Mouse (Mus musculus) erythroid progenitor cell, adult 5-6 weeks (primary cell): Measurements from ENCODE around the gene Chn2. TPM values are rescaled to one million over a fixed set of nuclear protein-coding genes. Genes with fewer than 3 reads are reported as not detected.
"Not testable (repeated sequence)": the region's sequence is repeated elsewhere in the genome, so short reads cannot be mapped to it uniquely, and the experiment has no call there.

Experiments
- ATAC-seq: replicated peaks from 2 replicates; pipeline ENCODE4 v1.8.0; 2016; ENCODE audit warnings: moderate number of reproducible peaks, mild to moderate bottlenecking, moderate TSS enrichment, inconsistent platforms; ENCODE audit not compliant: poor library complexity, low FRiP score, severe bottlenecking
- total RNA-seq, 2 experiments: library from RNA; stranded (forward) in 1 of 2; stranded (reverse) in 1 of 2; fragments of 150-400 nt in 1 of 2; fragments of 186-747, 209-891 nt in 1 of 2; gene quantifications; 2 replicates each; pipeline versions ENCODE4 v1.2.3 to v1.2.4; 2015 to 2017; ENCODE audit warnings: low replicate concordance in 2 of 2

The Chn2 gene
- total RNA-seq, 2 experiments from 2014 or later, result 4.8 to 6.7 TPM

DNA sequence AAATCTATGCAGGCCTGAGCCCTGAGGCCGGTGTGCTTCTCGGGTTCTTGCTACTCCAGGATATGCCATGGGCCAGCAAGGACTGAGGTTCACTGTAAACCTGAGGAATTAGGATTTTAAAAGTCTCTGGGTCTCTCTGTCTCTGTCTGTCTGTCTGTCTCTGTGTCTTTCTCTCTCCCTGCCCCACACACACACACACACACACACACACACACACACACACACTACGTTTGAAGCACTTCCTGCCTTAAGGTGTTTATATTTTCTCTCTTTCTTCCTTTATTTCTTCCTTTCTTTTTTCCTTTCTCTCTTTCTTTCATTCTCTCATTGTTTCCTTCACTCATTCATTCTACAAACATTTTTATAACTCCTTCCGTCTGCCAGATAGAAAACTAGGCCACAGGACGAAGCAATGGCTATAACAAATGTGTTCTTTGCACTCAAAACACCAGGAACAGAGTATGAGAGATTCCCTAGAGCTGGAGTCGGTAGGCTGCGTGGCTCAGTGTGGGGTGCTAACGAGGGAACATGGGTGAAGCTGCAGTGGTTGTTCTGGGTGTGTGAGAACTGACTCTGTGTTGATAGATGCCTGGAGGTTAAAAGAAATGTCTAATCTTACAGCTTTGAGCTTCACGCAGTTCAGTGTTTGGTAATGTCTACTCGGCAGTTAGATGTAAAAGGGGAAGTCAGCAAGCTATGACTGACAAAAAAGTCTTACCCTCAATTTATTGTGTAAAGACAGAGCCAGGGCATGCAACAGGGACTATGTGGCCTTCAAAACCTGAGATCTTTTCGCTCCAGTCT, 103.7 kb downstream of the Chn2 start:
- no peak for ATAC-seq

DNA sequence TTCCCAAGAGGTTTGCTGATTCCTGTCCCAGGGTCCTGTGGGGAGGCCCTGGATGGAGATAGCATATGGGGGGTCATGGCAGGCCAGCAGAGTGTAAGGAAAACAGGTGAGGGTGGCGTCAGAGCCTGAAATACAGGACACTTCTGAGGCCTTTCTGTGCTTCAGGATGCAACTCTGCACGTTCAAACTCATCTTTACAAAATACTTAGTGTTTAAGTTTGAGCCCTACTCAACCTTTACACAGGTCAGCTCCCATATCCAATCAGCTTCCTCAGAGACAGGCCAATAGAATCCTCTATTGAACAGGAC, 104.3 kb downstream of the Chn2 start:
- no peak for ATAC-seq

DNA sequence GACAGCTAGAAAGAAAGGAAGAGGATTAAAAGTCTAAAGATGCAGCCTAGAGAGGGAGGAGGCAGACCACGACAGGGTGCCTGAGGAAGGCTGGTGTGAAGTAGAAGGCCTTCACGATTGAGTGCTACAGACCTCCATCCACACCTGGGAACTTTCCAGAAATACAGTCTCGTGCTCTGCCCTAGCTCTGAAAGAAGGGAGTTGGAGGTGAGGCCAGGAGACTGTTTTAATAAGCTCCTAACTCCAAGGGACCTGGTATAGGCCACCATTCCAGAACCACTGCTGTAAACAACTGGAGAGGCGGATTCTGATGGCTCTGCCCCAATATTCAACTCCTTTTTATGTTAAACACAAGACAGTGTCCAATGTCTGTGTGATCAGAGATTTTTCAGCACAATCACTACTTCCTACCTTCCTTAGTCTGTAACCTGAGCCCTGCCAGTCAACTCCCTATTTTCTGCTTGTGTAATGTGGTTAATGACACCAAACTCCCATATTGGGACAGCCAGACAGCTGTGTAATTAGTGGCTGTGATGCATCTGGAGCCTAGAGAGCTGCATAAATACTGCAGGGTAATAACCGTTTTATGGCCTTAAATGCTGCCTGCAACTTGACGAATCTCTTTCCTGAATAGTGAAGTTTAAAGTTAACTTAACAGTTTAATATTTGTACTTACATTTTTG, 109.6 kb downstream of the Chn2 start:
- no peak for ATAC-seq

DNA sequence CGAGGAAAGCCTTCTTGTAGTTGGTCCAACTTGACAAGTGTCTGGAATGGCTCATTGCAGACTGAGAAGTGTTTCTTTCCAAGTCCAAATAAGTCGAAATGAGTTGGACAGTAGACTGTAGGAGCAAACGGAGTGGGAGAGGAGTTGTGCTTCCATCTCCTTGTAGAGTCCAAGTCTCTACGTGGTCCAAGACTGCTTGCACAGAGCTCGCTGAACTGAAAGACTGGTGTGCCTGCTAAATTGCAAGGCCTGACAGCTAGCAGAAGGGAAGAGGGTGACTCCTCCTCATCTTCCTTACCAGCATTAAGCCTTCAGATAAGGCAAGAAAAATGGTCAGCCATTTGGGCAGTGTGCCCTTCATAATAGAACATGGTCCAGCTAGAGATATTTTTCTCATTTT, 111.5 kb downstream of the Chn2 start:
- no peak for ATAC-seq

DNA sequence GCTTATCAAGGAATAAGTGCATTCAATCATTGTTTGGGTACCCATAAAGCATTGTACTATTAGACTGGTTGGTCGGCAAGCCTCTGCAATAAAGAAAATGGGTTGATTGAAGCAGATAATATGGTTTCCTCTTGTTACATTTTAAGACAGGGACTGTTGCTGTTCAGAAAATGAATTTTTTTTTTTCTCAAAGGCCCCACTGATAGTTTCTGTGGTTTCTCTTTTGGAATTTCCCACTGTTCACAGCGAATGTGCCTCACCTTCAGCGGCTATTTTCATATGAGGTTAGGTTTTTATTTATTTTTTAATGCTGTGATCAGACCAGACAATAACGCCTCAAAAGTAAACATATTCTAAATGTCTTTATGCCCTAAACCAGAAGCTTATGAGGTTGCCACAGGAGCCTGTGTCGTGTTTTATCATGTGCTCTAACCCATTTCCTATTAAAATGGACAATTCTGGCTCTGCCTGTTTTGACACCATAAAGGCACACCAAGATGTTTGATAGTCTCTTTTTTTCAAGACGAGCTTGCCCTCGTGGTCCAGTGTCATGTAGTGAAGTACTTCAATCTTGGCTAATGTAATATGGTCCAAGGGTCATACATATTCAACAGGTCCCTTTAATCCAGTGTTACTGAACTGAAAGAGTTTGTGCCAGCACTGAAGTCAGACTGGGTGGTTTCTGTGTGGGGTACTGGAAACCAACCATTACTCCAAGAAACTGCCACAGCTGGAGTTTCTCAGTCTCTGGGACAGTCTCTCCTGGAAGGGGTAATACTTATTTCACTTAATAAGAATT, 112.3 kb downstream of the Chn2 start:
- ATAC-seq, result no peak

DNA sequence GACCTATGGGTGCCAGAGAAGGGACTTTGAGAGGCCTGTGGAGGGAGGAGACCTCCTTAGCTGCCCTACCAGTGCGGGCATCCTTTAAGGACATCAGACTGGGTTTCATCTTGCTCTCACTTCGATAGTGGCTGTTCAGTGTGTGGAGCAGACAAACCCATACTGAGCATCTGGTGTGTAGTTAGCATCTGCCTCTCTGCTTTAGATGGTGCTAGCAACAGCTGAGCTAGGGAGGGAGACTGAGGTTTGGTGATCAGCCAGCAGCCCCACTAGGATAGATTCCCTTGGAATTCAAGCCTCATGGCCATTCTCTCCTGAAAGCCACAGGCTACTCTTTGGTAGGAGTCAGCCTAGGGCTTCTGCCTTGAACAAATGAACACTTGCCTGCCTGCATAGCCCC, 117.7 kb downstream of the Chn2 start:
- ATAC-seq, result no peak

DNA sequence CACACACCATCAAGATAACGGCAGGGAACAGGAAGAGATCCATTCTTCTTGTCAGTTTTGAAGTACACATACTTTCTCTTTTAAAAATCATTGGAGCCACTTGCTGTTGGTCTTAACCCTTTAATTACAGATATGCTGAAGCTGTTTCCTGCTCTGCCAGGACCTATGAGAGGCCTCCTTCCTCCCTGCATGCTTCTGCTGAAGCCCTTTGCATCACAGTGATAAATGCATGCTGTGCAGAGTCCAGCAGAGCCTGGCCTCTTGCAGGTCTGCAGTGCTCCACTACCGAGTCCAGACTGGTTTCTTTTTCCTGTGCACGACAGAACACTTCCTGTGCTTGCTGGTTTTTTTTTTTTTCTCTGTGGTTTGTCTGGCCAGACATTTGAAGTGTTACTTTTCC, 119.0 kb downstream of the Chn2 start:
- ATAC-seq, result no peak

DNA sequence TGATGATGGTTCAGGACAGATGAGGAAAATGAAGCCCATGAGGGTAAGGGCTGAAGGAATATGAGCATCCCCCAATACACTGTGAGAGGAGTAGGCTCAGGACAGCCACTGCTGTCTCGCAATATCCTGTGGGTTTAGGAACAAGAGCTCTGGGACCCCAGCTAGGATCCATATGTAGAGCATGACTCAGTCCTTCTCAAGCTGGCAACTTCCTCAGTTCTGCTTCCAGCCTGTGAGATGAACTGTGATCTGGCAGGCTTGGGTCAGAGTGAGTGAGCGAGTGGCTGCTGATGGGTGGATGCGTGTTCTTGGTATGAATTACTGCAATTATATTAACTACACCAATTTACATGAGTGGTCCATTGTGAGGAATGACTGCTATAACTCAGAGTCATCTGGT, 121.3 kb downstream of the Chn2 start:
- ATAC-seq, result no peak

DNA sequence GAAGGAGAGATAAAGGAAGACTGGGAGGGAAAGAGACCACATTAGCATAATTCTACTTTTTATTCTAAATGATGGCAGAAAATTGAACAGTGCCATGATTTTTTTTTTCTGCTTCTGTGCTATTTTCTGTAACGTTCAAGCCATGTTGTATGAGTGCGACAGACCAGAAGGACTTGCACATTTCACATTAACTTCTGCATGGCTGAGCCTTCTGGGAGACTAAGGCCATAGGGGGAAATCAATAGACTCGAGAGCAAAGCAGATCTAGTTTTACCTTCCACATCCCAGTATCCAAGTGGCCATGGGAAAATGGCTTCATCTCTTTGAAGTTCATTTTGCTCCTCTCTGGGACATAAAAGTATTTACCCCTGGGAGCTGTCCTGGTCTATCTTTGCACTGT, 121.9 kb downstream of the Chn2 start:
- ATAC-seq, result no peak

DNA sequence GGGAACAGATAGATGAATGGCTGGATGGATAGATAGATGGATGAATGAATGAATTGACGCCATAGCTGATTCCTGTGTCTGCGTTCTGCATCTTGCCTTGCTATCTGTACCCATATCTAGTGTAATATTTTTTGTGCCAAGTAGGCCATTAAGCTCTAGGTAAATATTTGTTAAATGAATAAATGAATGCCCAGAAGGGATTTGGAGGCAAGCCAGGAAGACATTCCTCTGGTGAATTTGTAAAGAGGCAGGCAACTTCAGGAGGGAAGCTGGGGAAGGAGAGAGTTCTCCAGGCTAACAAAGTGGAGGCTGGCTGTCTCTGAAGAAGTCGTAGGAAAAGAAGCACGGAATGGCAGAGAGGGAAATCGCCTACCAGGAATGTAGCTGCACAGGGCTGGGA, 123.0 kb downstream of the Chn2 start:
- ATAC-seq, result no peak

DNA sequence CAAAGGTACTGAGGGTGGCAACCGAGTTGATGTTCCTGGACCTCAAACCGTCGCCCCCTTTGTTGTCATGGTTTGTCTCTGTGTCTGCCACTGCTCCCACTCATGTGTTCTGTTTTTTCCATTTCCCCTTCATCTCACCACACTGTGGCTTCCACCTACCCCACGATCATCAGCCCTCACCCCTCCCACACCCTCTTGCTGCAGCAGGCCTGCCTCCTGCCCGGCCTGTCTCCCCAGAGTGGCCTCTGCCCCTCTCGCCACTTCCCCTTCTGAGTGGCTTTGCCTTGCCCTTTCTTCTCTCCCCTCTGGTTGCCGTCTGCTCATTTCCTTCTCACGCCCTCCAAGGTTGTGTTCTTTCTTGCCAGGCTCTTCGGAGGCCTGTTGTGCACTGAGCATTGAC, 123.4 kb downstream of the Chn2 start:
- no peak for ATAC-seq

DNA sequence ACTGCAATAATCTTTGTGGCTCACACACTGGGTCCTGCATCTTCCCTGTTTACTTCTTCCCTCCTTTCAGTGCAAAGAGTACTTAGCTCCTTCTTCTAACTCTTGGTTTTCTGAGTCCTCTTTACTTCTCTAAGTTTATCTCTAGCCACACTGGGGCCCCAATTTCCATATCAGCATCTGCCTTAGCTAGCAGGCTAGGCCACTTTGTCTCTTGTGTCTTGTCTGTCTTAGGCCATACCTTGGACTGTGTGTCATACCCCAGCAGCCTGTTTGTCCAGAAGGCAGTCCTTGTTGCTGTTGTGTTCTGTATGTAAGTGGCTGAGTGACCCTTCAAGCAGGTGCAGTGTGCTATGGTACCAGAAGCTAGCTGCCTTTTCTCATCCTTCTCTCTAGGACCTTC, 124.3 kb downstream of the Chn2 start:
- no peak for ATAC-seq

DNA sequence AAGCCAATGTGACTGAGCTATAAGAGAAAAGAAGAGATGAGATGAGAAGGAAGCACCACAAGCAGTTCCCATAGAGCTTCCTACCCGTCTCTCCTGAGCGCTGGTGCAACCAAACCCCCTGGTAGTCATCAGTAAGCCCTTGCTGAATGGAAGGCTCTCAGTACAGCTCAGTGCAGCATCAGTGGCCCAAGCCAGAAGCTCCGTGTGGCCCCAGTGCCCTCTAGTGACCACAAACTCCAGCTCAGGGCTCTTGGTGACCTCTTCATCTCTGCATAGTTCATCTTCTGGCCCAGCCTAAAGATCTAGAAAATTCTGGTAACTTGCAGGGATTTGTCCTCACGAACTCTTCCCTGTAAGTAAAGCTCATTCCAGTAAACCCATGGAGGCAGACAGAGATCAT, 125.4 kb downstream of the Chn2 start:
- ATAC-seq, result no peak

DNA sequence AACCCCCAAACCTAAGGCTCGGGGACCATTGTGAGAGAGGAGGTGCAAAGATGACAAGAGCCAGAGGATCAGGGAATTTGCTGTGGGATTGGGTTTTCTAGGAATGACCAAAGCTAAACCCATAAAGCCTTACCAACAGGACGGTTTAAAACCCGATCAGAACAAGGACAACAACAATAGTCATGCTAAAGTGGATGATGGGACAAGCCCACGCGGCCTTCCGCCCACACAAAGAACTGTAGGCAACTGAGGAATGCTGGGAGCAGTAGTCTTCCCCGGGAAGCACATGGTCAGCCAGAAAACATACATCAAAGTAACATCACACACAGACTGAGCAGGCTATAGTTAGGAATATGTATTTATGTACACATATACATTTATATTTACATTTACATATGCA, 125.9 kb downstream of the Chn2 start:
- no peak for ATAC-seq

DNA sequence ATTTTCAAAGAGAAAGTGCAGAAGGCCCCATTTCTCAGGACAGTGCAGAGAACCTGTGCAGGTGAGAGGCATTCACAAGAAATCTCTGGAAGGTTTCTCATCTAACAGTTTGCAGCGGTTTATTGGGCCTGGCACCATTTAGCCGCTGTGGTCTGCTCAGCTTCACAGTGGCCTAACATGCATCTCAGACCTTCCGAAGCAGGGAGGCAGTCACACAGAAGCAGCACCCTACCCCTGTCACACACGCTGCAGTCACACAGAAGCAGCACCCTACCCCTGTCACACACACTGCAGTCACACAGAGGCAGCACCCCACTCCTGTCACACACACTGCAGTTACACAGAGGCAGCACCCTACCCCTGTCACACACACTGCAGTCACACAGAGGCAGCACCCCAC, 126.5 kb downstream of the Chn2 start:
- ATAC-seq, result no peak

DNA sequence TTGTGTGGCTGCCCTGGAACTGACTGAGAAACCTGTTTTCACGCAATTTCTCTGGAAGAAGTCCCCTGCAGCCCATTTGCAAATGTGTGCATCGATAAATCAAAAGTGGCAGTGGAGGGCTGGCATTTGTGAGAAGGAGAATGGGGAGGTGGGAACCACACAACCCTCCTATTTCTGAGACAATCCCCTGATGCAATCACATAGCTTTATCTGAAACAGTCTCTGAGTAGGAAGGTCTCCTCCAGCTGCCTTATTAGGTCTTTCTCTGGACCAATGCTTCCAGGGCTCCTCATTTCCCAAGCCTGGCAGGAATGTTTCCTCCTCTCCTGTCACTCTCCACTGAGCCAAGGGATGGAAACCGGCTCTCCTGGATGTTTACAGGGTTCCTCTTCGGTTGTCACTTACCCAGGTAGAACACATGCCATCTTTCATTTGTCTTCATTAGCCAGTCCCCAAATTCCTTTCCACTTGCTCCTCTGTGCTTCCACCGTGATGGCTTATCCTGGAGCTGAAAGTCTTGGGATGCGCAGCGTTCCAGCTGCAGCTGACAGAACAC, 127.7 kb downstream of the Chn2 start:
- no peak for ATAC-seq

DNA sequence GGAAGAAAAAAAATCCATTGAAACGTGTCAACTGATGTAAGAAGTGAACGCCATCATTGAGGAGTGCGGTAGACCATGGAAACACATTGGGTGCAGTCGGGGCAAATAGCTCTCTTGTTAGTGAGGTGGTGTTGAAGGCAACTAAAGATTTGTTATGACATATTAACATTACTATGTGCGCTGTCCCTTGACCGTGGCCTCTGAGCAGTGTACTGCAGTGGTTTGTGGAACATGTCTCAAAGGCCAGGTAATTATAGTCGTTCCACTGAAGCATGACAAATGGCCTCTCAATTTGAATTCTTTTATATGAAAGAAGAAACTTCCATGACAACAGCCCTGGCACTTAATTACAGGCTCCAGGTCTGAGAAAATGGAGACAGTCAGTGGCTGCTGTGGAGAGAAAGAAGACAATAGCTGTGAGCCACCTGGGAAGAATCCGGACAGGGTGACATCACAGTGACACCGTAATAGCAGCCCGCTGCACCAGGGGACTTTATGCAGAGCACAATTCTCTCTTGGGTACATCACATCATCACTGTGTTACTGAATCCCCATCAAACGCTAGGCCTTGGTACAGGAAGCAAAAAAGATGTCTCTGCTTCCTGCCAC, 131.0 kb downstream of the Chn2 start:
- ATAC-seq, result no peak

DNA sequence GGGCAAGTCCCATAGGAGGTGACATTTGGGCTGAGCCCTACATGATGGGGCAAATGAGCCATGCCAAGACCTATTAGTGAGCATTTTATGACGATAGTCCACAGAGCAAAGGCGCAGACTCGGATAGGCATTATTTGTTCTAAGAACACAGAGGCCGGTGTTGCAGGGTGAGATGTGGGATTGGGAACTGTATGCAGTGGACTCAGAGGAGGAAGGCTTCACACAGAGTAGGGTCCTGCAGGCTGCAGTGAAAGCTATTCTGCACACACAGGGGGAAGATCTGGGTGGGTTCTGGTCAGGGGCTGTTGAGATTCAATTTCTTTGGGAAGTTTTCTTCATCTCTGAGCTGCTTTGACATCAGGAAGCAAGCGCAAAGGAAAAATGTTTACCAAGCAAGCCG, 132.0 kb downstream of the Chn2 start:
- ATAC-seq, result no peak

DNA sequence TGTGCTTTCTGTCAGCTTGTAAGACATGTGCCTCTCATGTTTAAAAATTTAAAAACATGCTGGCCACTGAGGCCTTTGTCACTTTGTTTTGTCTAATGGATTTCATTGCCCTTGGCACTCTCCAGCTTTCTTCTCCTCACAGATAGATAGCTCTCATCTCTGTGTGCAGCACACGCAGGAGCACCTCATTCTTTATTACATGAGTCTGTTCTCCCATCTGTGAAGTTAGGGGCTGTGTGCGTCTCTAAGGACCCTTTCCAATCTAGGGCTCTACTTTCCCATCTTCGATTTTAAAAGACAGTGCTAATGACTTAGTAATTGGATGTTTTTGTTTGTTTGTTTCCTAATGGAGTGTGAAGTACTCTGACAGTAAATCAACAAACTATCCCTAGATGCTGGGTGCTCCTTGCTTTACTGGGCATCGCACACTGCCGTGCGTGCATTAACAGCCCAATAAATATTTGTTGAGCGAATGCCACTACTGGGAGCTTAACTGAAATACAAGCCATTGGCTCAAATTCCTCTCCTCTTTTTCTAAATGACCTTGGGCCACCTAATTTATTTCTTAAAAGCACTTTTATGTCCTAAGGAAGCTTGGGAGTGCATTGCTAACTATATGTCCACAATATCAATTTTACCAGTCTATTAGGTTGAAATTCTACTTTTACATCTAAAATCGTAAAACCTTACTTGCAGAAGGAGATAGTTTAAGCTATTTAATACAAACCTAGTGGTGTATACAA, 136.3 kb downstream of the Chn2 start:
- no peak for ATAC-seq

DNA sequence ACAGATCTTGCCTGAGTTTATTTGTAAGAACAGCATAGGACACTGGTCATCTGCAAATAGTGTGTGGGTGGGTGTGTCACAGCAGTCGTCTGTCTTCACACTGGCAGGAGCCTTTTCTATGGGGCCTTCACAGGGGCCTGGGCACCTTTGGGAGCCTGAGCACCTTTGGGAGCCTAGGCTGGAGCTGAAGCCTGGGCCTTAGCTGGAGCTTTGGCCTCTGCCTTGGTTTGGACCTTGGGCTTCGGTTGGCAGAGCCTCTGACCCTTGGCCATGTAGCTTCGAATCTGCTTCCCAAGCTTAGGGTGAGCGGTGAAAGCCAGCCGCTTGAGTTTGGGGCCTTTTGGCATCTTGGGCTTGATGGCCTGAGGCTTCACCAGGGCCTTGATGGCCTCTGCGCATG, 137.7 kb downstream of the Chn2 start:
- not testable (repeated sequence) for ATAC-seq
